Mouse (Mus musculus) gastrocnemius, postnatal 10 days (tissue): ENCODE measurements around the gene Aco1. TPM values are rescaled to one million over a fixed set of nuclear protein-coding genes. Genes with fewer than 3 reads are reported as not detected.
A peak's percentile ranks its signal among the peaks of the same experiment; 100 is the strongest.

Experiments used
- DNase-seq: peaks from one replicate; pipeline ENCODE4 v3.0.0; 2021; ENCODE audit warnings: mixed read lengths
- total RNA-seq, 2 experiments: library from RNA; stranded (reverse); gene quantifications; 2 replicates each; pipeline ENCODE4 v1.2.3; 2021

The Aco1 gene
- total RNA-seq, 2 experiments from 2014 or later, result 23.3 to 28.7 TPM

DNA sequence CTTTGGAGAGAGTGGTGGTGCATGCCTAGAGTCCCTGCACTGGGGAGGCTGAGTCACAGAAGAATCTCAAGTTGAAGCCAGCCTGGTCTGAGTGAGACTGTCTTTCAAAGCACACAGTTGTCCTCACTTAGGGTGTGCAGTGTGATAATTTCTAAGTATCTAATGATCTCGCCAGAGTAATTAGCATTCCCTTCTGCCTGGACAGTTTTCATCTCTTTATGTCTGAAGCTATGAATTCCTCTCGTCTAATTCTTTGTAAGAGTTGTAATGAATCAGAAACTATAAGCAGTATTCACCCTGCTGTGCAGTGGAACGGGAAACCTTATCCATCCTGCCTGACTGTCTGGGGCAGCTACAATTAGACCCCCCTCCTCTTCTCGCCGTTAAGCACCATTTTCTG lies 64.8 kb downstream of the Aco1 start:
- no peak for DNase-seq

DNA sequence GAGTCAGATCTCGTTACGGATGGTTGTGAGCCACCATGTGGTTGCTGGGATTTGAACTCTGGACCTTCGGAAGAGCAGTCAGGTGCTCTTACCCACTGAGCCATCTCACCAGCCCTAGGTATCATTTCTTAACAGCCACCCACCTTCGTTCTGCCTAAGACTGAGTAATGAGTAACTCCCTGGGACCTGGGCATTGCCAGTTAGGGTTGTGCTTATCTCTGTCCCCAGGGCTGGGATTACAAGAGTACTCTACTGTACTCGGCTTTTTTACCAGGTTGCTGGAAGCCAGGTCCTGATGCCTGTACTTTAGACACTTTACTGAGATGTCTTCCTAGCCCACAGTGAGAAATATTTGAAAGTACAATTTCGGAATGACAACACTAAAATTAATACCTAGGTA lies 69.3 kb downstream of the Aco1 start:
- no peak for DNase-seq

DNA sequence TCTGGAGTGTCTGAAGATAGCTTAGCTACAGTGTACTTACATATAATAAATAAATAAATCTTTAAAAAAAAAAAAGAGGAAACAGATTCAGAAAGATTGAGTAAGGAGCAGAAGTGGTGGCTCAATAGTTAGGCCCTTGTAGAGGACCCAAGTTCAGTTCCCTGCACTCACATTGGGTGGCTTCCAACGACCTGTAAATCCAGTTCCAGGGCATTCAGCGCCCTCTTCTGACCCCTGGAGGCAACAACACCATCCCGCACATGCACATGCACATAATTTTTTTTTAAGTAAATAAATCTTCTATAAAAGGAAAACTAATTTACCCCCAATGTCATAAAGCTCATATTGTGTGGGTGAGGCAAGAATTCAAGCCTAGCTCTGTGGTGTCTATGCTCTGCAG lies 75.0 kb downstream of the Aco1 start:
- DNase-seq, result no peak

DNA sequence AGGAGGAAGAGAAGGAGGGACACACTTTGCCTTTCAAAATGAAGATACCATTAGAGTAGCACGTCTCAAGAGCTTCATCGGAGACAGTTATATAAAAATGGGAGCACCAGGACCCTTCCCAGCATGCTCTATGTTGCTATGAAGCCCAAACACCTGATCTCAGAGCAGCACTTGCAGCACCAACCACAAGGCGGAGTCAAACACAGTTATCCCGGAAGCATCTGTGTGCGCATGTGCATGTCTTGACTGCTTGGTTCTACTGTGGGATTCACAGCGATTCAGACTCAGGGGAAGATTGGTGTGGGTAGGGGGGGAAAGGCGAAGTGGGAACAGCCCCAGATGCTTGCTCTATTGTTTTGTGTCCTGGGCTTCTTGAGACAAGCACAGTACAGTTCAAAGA lies 75.5 kb downstream of the Aco1 start:
- peak; percentile 22 for DNase-seq

DNA sequence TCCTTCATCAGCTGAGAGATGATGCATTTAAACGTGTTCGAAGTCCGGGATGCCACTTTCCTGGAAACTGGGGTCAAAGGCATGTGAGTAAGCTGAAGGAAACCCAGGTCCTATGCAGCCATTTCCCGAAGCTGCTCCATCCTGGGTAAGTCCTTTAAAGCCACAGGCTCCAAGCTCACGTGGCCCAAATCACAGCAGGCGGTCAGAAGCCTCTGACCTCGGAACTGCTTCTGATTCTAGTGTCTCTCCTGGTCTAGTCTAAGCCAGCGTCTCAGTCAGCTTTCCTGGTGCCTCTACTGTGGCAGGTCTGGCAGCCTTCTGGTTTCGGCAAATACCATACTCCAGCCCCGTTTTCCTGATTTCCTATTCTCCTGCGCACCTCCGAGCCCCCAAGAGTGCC lies 77.6 kb downstream of the Aco1 start:
- no peak for DNase-seq

DNA sequence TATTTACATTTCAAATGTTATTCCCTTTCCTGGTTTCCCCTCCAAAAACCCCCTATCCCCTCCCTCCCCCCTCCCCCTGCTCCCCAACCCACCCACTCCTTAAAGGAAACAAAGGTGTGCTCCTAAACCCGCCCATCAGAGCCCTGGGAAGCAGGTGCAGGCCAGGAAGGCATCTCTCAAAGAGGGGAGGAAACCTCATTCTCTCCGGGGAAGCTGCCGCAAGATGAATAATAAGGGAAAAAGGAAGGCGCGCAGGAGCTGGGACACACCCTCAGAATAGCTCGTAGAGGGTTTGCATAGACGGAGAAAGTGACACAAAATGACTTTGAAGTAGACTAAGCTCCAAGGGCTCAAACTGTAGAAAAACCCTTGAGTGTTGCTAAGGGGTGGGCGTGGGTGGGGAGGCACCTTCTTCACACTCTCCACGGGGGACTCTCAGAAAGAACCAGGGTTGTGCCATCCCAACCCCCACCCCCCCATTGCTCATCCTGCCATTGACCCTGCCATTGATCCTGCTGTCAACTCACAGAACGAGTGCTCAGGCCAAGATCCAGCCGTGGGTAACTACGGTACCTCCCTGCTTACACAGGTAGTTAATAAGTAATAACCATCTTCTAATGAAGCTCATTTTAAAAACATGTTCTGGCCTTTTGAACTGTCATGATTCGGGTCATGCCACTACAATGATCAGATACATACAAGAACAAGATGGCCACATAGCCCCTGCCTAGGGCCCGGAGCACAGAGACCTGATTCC lies 78.3 kb downstream of the Aco1 start:
- no peak for DNase-seq

DNA sequence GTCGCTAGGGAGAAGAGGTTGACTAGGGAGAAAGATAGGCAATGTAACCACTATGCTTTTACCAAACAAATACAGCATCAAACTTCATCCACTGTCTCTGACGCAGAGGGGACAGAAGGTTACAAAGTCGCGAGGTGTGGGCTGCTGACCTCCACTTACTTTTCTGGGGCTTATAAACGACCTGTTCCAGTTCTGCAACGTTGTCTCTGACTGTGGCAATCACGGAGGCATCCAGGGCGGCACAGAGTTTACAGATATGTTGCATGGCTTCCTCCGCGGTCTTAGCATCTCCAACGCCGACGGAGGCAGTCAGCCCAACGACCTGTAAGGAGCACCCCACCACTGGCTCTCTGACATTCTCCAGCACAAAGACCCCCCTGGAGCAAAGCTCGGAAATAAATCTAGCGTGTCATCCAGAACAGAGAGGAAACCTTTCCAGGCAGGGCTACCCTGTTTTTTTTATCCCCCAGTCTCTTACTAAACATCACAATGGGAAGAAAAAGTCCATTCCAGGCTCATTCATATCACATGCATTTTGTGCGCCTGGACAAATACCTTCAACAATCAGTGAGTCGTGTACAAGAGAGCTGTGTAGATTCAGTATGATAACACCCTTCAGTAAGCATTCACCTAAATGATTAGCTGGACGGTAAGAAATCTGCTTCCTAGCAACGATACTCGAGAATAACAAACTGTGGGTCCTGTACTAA lies 79.2 kb downstream of the Aco1 start:
- DNase-seq, result no peak

DNA sequence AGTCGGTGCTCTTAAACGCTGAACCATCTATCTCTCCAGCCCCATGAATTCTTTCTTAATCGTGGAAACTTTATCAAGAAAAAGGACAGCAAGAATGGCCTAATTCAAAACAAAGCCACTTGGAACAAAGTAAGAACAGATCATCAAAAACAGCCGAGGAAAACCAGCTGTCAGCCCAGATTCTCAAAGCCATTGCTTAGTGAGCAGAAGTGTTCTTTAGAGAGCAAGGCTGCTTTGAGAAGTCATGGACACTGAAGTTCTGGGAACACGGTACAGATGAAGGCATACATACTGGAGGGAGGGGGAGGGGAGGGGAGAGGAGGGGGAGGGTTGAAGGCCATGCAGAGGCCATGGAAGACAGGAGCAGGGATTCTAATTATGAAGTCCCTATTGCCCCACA lies 83.2 kb downstream of the Aco1 start:
- no peak for DNase-seq

DNA sequence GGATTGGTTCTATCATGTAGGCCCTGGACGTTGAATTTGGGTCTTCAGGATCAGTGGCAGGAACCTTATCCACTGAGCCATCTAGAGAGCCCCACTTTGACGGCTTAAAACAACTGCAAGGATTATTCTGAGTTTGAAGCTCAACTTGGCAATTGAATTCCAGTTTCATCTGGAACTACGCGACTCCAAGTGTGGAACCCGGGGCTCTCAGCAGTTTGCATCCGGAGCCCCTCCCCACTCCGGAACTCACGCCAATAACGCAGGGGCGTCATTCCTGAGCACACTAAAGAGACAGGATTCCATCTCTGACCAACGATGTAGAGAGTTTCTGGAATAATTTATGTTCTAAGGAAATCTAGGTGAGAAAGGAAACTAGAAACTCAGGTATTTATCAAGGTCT lies 84.2 kb downstream of the Aco1 start:
- no peak for DNase-seq

DNA sequence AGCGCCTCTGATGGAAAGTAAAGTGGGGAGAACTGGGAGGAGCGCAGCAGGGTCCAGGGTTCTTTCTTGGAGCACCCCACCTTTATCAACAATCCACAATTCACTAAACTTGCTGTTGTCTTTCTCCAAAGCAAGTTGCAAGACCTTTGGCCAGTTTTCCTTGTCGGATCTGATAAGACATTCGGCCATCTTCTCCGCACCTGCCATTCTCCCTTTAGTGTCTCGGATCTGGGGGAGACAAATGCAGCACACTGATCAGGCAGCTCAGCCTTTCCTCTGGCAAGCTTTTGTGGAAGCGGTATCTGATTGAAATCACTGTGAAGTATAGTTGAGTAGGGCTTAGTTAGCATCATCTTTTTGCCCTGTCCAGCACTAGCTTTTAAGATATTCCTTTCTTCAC lies 85.0 kb downstream of the Aco1 start:
- DNase-seq, result no peak

DNA sequence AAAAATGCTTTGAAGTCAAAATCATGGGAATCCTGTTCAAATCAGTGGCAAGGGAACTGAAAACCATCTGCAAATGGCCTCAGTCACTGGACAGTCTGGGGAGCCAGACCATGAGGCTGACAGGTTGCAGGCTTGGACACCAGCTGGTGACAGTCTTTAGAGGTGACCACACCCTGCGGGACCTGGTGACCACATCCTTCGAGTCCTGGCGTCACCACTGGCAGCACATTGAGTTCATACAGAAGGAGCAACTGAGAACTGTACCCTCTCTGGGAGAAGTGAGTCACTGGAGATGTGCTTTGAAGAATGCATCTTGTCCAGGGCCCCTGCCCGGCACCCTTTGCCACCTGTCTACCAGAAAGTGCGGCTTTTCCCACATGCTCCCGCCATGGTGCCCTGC lies 86.8 kb downstream of the Aco1 start:
- DNase-seq, result no peak

DNA sequence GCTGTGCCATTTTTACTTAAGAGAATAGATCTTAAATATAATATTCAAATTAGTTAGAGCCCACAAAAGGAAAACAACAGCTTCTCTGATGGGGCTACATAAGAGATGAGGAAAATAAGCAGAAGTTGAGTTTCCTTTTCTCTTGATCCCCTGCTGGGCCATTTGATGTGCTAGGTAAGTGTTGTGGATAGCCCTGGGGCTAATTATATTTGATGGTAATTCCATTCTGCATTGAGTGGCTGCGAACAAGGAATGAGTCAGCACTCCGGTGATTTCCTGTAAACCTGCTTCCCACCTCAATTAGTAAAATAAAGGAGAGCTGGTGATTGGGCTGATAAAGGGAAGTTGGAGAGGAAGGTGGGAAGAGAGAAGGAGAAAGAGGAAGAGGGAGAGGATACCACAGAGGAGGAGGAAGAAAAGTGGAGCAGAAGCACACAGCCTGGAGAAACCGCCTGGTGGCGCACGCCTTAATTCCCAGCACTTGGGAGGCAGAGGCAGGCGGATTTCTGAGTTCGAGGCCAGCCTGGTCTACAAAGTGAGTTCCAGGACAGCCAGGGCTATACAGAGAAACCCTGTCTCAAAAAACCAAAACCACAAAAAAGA lies 90.3 kb downstream of the Aco1 start:
- no peak for DNase-seq

DNA sequence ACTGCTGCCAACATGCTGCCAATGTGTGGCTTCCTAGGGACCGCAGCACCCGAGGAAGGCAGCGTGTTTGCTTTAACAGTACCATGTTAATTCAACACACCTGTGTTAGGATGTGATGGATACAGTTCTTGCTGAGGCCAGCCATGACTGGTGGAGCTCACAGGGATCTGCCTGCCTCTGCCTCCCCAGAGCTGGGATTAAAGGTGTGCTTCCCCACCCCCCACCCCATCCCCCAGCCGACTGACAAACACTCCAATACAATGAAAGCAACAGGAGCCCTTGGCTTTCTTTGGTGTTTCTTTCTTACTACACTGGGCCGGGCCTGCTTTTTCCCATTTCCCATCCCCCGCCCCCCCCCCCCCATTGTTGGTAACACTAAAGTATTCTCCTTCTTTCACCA lies 91.4 kb downstream of the Aco1 start:
- DNase-seq, result no peak

DNA sequence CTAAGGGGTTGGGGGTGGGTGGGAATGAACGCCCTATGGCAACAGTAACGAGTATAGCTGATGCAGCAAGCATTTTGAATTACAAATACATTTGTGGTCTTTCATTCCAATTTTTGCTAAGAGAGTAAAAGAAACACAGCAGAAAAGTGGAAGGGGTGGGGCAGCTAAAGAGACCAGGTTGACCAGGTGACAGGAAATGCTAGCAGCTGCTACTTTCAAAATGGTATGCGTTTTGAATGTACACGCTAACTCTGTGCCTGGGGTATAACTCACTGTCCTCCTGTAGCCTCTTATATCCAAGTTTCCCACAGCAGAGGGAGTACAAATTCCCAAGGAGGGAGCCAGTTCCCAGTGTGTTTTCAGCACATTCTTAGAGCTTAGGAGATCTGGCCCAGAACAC lies 93.9 kb downstream of the Aco1 start:
- no peak for DNase-seq

DNA sequence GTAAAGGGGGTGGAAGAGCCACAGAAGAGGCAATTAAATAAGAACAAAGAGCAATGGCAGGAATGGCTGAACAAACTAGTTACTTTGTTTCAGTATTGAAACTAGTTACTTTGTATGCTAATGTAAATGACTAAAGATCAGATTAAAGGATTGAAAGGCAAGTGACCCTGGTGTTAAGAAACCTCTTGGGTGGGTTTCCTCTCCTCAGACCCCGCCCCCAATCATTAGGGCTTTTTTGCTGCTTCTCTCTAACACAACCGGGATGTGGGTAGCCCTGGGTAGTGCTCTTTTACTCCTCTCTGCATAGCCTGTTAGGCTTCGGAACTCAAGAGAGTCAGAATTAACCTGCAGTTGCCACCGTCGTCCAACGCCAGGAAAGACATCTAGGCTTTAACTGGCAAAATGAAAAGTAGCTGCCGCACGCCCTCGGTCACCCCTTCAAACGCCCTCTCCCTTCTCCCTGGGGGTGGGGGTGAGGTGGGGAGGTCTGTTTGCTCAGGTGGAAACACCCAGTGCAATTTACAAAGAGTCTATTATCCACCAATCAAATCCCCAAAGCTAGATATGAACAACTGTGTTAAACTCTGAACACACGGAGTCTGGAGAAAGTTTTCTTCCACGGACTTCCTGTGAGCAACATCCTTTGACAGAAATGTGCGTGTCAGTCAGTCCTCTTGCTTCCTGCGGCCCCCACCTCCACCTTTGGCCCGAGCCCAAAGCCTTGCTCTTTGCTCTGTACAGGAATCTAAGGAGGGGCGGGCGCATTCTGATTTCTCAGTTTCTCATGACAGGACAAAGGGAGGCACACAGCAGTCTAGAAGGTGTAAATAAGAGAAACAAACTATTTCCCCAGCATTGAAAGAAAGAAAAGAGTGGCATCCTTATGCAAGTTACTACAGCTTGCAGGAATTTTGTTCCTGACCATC lies 95.9 kb downstream of the Aco1 start:
- peak; percentile 52 for DNase-seq

DNA sequence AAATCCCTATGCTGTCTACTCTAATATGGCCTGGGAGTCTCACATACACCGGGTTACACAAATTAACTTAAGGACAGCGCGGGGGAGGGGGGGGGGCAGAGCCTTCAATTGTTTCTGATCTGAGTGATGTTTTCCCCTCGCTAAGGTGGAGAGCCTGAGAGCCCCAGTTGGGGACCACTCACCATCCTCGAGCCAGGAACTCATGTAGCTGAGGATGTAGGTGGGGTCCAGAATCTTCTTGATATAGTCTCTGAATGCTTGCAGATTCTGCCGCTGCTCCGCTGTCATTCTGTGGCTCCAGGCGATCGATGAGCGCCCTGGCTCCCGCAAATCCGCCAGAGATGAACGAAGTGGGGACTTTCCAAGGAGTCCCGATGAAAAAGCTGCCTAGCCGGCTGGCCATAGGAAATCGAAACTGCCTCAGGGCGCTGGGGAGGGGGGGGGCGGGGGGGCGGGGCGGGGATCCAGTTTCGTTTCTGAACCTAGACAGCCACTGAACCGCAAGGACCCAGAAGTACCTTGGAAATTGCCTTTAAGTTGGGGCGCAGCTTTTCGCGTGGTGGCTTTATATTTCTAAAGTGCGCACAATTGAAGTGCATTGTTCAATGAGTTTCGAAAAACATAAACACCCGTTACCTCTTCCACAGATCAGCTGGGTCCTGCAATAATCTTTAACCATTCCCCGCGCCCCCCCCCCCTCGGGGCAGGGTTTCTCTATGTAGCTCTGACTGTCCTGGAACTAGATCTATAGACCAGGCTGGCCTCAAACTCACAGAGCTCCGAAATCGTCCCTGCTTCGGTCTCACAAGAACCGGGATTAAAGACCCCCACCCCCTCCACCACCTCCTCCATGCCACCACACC lies 96.8 kb downstream of the Aco1 start, which contains the start of gene Ddx58:
Ddx58 (minus strand) TSS at position 420 of the 863 bp plus-strand sequence.
- peak; percentile 17 for DNase-seq

DNA sequence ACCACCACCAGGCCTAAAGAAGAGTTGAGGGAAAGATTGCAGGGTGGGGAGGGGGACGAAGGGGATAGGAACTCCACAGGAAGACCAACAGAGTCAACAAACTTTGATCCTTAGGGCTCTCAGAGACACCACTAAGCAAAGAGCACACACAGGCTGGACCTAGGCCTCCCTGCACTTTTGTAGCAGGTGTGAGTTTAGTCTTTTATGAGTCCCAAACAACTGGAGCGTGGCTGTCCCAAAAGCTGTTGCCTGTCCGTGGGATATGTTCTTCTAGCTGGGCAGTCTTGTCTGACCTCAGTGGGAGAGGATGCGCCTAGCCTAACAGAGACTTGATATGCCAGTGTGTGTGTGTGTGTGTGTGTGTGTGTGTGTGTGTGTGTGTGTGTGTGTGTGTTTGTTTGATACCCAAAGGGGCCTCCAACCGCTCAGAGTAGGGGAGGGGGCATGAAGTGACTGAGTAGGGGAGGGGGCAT lies 97.4 kb downstream of the Aco1 start:
- DNase-seq, result no peak

DNA sequence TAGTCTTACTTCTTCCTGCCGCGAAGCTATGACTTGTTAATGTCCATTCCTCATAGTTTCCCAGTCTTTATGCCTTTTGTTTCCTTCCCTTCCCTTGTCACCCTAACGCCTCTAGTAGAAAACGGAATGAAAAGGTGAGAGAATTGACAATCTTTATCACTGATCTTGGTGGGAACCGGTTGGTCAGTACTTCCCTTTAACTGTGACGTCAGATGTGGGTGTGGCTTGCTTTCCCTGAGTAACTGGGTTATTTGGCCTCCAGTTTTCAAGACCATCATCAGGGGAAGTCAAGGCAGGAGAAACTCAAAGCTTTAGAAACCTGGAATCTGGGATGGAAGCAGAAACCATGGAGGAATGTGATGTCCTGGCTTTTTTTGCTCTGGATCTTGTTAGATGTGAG lies 99.0 kb downstream of the Aco1 start:
- DNase-seq, result no peak

DNA sequence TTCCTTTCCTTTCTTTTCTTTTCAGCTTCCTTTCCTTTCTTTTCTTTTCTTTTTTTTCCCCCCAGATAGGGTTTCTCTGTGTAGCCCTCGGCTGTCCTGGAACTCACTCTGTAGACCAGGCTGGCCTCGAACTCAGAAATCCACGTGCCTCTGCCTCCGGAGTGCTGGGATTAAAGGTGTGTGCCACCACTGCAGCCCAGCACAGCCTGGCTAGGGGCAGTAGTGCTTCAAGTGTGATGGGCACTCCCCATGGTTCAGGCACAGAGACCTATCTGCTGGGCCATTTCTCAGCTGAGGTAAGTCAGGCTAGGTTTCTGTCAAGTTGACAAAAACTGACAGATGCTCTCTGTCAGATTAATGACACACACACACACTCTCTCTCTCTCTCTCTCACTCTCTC lies 100.1 kb downstream of the Aco1 start:
- DNase-seq, result no peak

DNA sequence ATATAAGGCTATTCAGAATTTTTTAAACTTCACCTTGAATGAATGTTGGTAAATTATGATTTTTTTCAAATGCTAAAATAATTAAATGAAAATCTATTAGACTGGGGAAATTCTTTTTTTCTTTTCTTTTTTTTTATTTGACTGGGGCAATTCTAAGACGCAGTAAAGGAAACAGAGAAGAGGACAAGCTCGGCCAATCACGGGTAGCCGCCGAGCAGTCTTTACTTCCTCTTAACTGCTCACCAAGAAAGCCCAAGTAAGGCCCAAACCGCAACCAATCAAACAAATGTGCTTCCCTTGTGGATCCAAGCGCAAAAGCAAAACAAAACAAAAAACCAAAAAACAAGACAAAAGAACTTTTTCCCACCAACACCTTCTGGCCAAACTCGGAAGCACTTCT lies 101.2 kb downstream of the Aco1 start:
- no peak for DNase-seq
